Mouse (Mus musculus) MEL (cell line): ENCODE measurements around the gene Gm28035. TPM values are rescaled to one million over a fixed set of nuclear protein-coding genes. Genes with fewer than 3 reads are reported as not detected.

ENCODE experiments used
- DNase-seq: peaks from one replicate; pipeline ENCODE4 v3.0.0; 2011; ENCODE audit warnings: low read depth, low spot score
- H3K27ac ChIP-seq: 2 replicates; pipeline ENCODE4 v1.5.1; 2012; ENCODE audit warnings: low read depth, mild to moderate bottlenecking, control low read depth, low read length, moderate library complexity; ENCODE audit not compliant: control insufficient read depth
- H3K27me3 ChIP-seq, 2 experiments: fragments of 150-350 bp in 1 of 2; sonication (generic) in 1 of 2; 2 replicates each; pipeline ENCODE4 v1.6.1; 2012; ENCODE audit warnings: low read length in 2 of 2, mild to moderate bottlenecking in 2 of 2, improper control_type of control experiment in 1 of 2, moderate library complexity in 1 of 2; ENCODE audit not compliant: insufficient read depth in 2 of 2, control insufficient read depth in 1 of 2
- H3K36me3 ChIP-seq, 2 experiments: 2 replicates each; pipeline ENCODE4 v1.6.1; 2012 to 2014; ENCODE audit warnings: low read length in 2 of 2, improper control_type of control experiment in 1 of 2, inconsistent platforms in 1 of 2, mild to moderate bottlenecking in 1 of 2; ENCODE audit not compliant: insufficient read depth in 2 of 2, control insufficient read depth in 1 of 2
- H3K4me1 ChIP-seq, 2 experiments: fragments of 150-350 bp in 1 of 2; sonication (generic) in 1 of 2; 2 replicates each; pipeline ENCODE4 v1.6.1; 2012; ENCODE audit warnings: low read length in 2 of 2, improper control_type of control experiment in 1 of 2, mild to moderate bottlenecking in 1 of 2; ENCODE audit not compliant: insufficient read depth in 2 of 2, control insufficient read depth in 1 of 2
- H3K4me3 ChIP-seq, 2 experiments: fragments of 150-350 bp in 1 of 2; sonication (generic) in 1 of 2; 2 replicates each; pipeline ENCODE4 v1.5.1; 2012; ENCODE audit warnings: low read depth in 2 of 2, low read length in 2 of 2, mild to moderate bottlenecking in 2 of 2, moderate library complexity in 2 of 2, control low read depth in 1 of 2, improper control_type of control experiment in 1 of 2; ENCODE audit not compliant: control insufficient read depth in 1 of 2, insufficient read depth in 1 of 2
- H3K79me2 ChIP-seq: 2 replicates; pipeline ENCODE4 v1.6.1; 2012; ENCODE audit warnings: mild to moderate bottlenecking, low read length, moderate library complexity; ENCODE audit not compliant: control insufficient read depth, poor library complexity, insufficient read depth
- H3K9ac ChIP-seq: 2 replicates; pipeline ENCODE4 v1.6.1; 2012; ENCODE audit warnings: low read depth, mild to moderate bottlenecking, control low read depth, low read length, moderate library complexity; ENCODE audit not compliant: control insufficient read depth, poor library complexity, severe bottlenecking
- H3K9me3 ChIP-seq: fragments of 150-350 bp; sonication (generic); replicated peaks from 2 replicates; pipeline ENCODE4 v1.6.1; 2012; ENCODE audit warnings: mild to moderate bottlenecking, low read length, improper control_type of control experiment, moderate library complexity; ENCODE audit not compliant: insufficient read depth
- BHLHE40 ChIP-seq: IDR thresholded peaks from 2 replicates; pipeline ENCODE4 v1.6.1; 2012; ENCODE audit warnings: low read depth, mild to moderate bottlenecking, inconsistent platforms, low read length, improper control_type of control experiment, borderline replicate concordance
- E2F4 ChIP-seq: IDR thresholded peaks from 2 replicates; pipeline ENCODE4 v1.6.1; 2011; ENCODE audit warnings: low read depth, low read length, improper control_type of control experiment, borderline replicate concordance
- GABPA ChIP-seq: IDR thresholded peaks from 2 replicates; pipeline ENCODE4 v1.6.1; 2012; ENCODE audit warnings: low read depth, mild to moderate bottlenecking, inconsistent platforms, low read length, improper control_type of control experiment, moderate library complexity
- GATA1 ChIP-seq: IDR thresholded peaks from 2 replicates; pipeline ENCODE4 v1.6.1; 2011; ENCODE audit warnings: low read depth, low read length, improper control_type of control experiment
- HCFC1 ChIP-seq: IDR thresholded peaks from 2 replicates; pipeline ENCODE4 v1.6.1; 2012; ENCODE audit warnings: low read depth, mild to moderate bottlenecking, inconsistent platforms, low read length, improper control_type of control experiment, moderate library complexity
- KAT2A ChIP-seq: conservative IDR thresholded peaks from 2 replicates; pipeline ENCODE4 v1.6.1; 2012; ENCODE audit warnings: low read depth, low read length, improper control_type of control experiment, inconsistent platforms
- MAFK ChIP-seq: IDR thresholded peaks from 2 replicates; pipeline ENCODE4 v1.6.1; 2011; ENCODE audit warnings: low read depth, mild to moderate bottlenecking, low read length, improper control_type of control experiment, borderline replicate concordance
- MAZ ChIP-seq: IDR thresholded peaks from 2 replicates; pipeline ENCODE4 v1.6.1; 2012; ENCODE audit warnings: low read depth, mild to moderate bottlenecking, inconsistent platforms, low read length, improper control_type of control experiment
- MEF2A ChIP-seq: IDR thresholded peaks from 2 replicates; pipeline ENCODE4 v1.6.1; 2014; ENCODE audit warnings: low read depth, mild to moderate bottlenecking, inconsistent platforms, low read length, improper control_type of control experiment; ENCODE audit not compliant: poor library complexity, insufficient replicate concordance, severe bottlenecking; ENCODE audit errors: extremely low read depth
- MYC ChIP-seq: IDR thresholded peaks from 2 replicates; pipeline ENCODE4 v1.6.1; 2011; ENCODE audit warnings: low read depth, mild to moderate bottlenecking, low read length, improper control_type of control experiment, moderate library complexity
- NRF1 ChIP-seq: IDR thresholded peaks from 2 replicates; pipeline ENCODE4 v1.6.1; 2014; ENCODE audit warnings: low read depth, mild to moderate bottlenecking, inconsistent platforms, low read length, improper control_type of control experiment, moderate library complexity; ENCODE audit not compliant: poor library complexity, insufficient read depth, severe bottlenecking
- RAD21 ChIP-seq: IDR thresholded peaks from 2 replicates; pipeline ENCODE4 v1.6.1; 2011; ENCODE audit warnings: mild to moderate bottlenecking, low read depth, low read length, improper control_type of control experiment
- RCOR1 ChIP-seq: IDR thresholded peaks from 2 replicates; pipeline ENCODE4 v1.6.1; 2012; ENCODE audit warnings: low read depth, mild to moderate bottlenecking, inconsistent platforms, low read length, improper control_type of control experiment
- SIN3A ChIP-seq: IDR thresholded peaks from 2 replicates; pipeline ENCODE4 v1.6.1; 2012; ENCODE audit warnings: low read length, improper control_type of control experiment, inconsistent platforms
- SMC3 ChIP-seq: IDR thresholded peaks from 2 replicates; pipeline ENCODE4 v1.6.1; 2011; ENCODE audit warnings: low read depth, low read length, improper control_type of control experiment
- UBTF ChIP-seq: IDR thresholded peaks from 2 replicates; pipeline ENCODE4 v1.6.1; 2012; ENCODE audit warnings: low read depth, mild to moderate bottlenecking, inconsistent platforms, low read length, improper control_type of control experiment, moderate library complexity, borderline replicate concordance; ENCODE audit not compliant: insufficient read depth
- ZC3H11A ChIP-seq: IDR thresholded peaks from 2 replicates; pipeline ENCODE4 v1.6.1; 2012; ENCODE audit warnings: low read depth, mild to moderate bottlenecking, inconsistent platforms, low read length, improper control_type of control experiment
- ZKSCAN1 ChIP-seq: IDR thresholded peaks from 2 replicates; pipeline ENCODE4 v1.6.1; 2012; ENCODE audit warnings: low read depth, mild to moderate bottlenecking, inconsistent platforms, low read length, improper control_type of control experiment, moderate library complexity
- ZNF384 ChIP-seq: IDR thresholded peaks from 2 replicates; pipeline ENCODE4 v1.6.1; 2012; ENCODE audit warnings: low read depth, mild to moderate bottlenecking, inconsistent platforms, low read length, improper control_type of control experiment
- polyA plus RNA-seq, 2 experiments: library from polyadenylated mRNA; stranded (reverse) in 1 of 2; unstranded in 1 of 2; fragments of >175 nt in 1 of 2; fragments of >200 nt in 1 of 2; gene quantifications; 2 replicates each; pipeline versions ENCODE4 v1.2.1 to v1.2.4; 2012; ENCODE audit warnings: low replicate concordance in 2 of 2, low read depth in 1 of 2; ENCODE audit not compliant: insufficient read length in 2 of 2, insufficient read depth in 1 of 2, missing spikeins in 1 of 2
- total RNA-seq: library from RNA; depleted of rRNA; stranded (reverse); fragments of 300-350 nt; gene quantifications from 2 replicates; pipeline ENCODE4 v1.2.3, GENCODE M21; 2012

Gene Gm28035
- total and polyA plus RNA-seq, 3 experiments: 0.26 TPM; not detected in 2

DNA sequence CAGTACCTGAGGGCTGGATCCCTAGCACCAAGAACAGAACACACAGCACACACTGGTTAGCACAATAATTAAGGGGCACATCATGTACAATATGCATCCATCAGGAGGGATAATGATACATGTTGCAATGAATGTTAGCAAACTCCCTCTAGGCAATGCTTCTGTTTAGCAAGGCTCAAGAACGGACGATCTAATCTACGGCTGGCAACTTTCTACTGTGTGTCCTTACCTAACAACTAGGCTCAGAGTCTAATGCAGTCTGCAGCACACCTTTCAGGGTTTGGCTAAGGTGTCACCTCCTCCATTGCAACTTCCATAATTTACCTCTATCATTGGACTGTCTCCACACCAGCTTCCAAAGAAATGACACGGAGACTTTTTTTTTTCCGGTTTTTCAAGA is 24.1 kb upstream of the Gm28035 start:
- H3K36me3 ChIP-seq: no peaks in the 10 kb centered on the region
- H3K9me3 ChIP-seq: no peaks in the 10 kb centered on the region
- H3K9ac ChIP-seq: no peak overlapping the region
- DNase-seq: no peak
- H3K4me3 ChIP-seq: no peak overlapping the region
- TF ChIP-seq ZC3H11A (no peak), MYC (no peak), MAZ (no peak), RAD21 (no peak), MEF2A (no peak), SMC3 (no peak), ZNF384 (no peak), GATA1 (no peak), HCFC1 (no peak), RCOR1 (no peak), GABPA (no peak), KAT2A (no peak), BHLHE40 (no peak), ZKSCAN1 (no peak)
- TF ChIP-seq, all 39 proteins: peak for 0
- Histone ChIP-seq H3K27me3 (peaks cover 0 to 2% of the 10 kb centered on the region in 2 experiments; a peak in 1 of 4 replicates), H3K79me2 (no peaks in the 10 kb centered on the region), H3K27ac (no peak overlapping the region), H3K4me1 (no peaks in the 10 kb centered on the region)

DNA sequence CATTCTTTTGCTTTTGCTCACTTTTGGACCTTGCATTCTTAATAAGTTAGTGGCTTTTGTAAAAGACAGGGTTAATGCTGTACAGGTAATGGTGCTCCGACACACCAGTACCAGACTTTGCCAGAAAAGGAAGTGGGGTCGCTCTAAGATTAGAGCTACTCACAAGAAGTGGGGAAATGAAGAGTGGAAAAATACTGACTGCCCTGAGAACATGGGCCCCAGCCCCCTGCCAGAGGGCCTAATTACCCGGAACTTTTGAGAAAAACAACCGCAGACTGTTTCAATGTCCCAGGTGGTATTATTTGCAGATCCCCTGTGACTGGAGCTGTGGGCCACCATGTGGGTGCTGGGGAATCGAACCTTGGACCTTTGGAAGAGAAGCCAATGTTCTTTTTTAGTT is 4.8 kb upstream of the Gm28035 start:
- DNase-seq: peak; percentile 11
- peaks cover 17% of the 10 kb centered on the region for H3K79me2 ChIP-seq

More for the DNA sequence above, 4.8 kb upstream of the Gm28035 start:
- no peak for TF ChIP-seq ZC3H11A
- no peak for TF ChIP-seq UBTF
- no peak for TF ChIP-seq BHLHE40
- TF ChIP-seq NRF1: no peak
- no peak for TF ChIP-seq RAD21
- TF ChIP-seq MAFK: no peak
- no peak for TF ChIP-seq E2F4
- TF ChIP-seq HCFC1: no peak
- no peak for TF ChIP-seq SIN3A
- Histone ChIP-seq H3K27ac (no peak overlapping the region), H3K27me3 (no peaks in the 10 kb centered on the region), H3K9me3 (no peaks in the 10 kb centered on the region), H3K36me3 (peaks cover 0 to 11% of the 10 kb centered on the region in 2 experiments; a peak in 2 of 4 replicates), H3K4me3 (no peak overlapping the region), H3K9ac (no peak overlapping the region), H3K4me1 (peaks cover 9 to 20% of the 10 kb centered on the region in 2 experiments)
